Mouse (Mus musculus): ENCODE results near the gene Olfr432.
"Not testable (repeated sequence)": the region's sequence is repeated elsewhere in the genome, so short reads cannot be mapped to it uniquely, and the experiment has no call there.

The Olfr432 gene

GRCm38 (mm10) chr1:174048893-174049292 is at the start of gene Olfr432:
TSS of gene Olfr432 (plus strand) at chr1:174049205.
- DNase-seq = no peak

DNA sequence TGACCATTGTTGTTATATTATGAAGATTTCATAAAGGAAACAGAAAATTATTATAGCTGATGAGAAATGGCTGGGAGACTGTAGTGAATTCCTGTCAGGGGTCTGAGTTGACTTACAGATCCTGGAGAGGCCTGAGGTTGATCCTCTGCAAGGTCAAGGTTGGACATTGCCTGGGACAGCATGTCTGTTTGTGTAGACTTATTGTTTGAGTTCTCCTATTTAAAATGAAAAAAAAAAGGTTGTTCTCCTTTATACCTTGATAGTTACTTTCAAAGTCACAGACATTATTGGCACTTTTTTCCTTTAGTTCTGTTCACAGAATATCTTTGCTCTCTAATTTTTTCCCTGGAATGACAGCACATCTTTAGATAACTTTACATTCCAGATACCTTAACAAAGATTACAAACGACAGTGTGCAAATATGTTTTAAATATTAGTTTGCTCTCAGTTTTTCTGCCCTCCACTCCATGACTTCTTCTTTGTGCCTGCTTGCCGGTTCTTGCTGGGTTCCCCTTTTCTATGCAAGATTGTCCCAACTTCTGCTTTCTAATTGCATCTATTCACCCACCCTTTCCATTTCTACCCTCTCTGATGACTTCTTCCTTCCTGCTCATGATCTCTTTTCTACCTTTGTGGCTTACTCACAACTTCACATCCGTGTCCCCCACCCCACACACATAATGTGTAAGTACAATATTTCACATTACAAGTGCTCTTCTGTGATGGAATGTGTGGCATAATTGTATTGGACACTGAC is 44.5 kb upstream of the Olfr432 start:
- DNase-seq = not testable (repeated sequence)

DNA sequence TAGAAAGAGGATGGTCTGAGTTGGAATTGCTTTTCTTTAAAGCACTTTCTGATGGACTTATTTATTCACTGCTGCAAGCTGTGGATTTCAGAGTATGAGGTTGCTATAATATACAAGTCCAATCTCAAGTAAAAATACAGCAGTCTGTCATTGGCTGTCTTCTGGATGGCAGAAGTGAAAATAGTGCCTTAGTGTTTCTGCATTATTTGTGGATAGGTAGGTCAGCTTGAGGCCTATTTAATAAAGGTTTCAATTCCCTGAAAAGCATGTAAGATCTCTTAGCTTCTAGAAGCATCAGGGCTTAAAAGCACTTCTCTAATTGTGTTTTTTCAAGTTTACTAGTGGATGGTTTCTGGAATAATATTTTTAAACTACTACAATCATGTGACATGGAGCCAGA is 42.0 kb upstream of the Olfr432 start:
- DNase-seq = not testable (repeated sequence)

- peak; percentile 97 for DNase-seq
Measured at GRCm38 (mm10) chr1:174031698-174032097, 17.3 kb upstream of the Olfr432 start, which contains the start of gene Ifi205. TSS of gene Ifi205 (minus strand) at chr1:174031810.

- no peak for DNase-seq
Measured at GRCm38 (mm10) chr1:174035841-174036240, 13.2 kb upstream of the Olfr432 start.

DNA sequence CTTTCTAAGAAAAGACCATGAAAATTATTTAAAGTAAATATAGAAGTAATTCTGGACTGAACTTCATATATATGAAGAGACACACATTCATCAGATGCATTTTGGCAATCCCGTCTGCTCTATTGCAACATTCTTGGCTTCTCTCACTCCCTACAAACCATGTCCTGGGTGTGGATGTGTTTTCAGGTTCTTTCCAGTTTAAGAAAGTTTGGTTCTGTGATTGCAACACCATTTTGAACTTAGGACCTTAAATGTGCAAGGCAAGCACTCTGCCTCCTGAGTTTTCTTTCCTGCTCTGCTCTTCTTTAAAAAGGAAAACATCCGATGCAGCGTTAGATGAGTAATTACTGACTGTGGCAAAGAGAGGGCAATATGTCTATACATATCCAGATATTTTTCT is 10.5 kb upstream of the Olfr432 start:
- peak; percentile 86 for DNase-seq

- DNase-seq = peak; percentile 97
Measured at GRCm38 (mm10) chr1:174040523-174041177, 8.4 kb upstream of the Olfr432 start, which contains the start of gene Olfr433. TSS of gene Olfr433 (plus strand) at chr1:174040705.

- peak; percentile 93 for DNase-seq
Measured at GRCm38 (mm10) chr1:174042091-174042884, 6.7 kb upstream of the Olfr432 start.

GRCm38 (mm10) chr1:174044431-174044830 is 4.6 kb upstream of the Olfr432 start:
- peak; percentile 95 for DNase-seq

GRCm38 (mm10) chr1:174048227-174048626 is 778 bp upstream of the Olfr432 start:
- DNase-seq = not testable (repeated sequence)

DNA sequence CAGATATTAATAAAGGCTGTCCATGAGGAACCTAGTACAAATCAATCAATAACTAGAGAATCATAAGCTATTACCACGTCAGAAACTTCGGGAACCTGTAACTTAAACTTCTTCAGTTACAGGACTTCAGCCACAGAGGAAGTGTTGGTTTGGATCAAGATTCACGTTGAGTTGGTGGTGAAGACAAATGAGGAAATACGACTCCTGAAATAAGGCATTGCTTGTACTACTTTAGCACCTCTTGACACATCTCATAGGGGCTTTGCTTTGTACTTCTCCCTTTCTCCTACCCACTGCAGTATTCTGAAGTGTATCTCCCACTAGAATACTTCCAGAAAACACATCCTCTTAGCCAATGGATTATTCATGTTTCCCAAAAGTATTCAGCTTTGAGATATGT is 352 bp downstream of the Olfr432 start:
- not testable (repeated sequence) for DNase-seq

DNA sequence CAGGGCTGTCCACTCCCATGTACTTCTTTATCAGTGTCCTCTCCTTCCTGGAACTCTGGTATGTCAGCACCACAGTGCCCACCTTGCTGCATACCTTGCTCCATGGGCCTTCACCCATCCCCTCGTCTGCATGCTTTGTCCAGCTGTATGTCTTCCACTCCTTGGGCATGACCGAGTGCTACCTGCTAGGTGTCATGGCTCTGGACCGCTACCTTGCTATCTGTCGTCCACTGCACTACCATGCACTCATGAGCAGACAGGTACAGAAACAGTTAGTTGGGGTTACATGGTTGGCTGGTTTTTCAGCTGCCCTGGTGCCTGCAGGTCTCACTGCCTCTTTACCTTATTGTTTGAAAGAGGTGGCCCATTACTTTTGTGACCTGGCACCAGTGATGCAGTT is 1.5 kb downstream of the Olfr432 start:
- peak; percentile 90 for DNase-seq

DNA sequence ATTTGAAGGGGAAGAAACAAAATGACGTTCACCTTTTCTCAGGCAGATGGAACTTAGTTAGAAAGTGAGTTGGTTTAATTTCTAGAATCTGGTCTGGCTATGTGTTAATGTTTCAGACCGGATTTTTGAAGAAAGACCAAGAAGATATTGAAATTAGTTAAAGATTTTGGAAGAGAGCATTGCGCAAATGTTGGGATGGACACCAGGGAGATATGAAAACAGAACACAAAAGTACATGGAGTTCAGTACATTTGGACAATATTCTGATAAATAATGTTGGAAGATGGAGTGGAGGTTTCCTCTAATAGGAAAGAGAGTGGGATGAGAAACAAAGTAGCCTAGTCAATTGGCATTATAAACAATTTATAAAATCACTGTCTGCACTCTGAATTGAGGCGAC is 2.5 kb downstream of the Olfr432 start:
- no peak for DNase-seq

DNA sequence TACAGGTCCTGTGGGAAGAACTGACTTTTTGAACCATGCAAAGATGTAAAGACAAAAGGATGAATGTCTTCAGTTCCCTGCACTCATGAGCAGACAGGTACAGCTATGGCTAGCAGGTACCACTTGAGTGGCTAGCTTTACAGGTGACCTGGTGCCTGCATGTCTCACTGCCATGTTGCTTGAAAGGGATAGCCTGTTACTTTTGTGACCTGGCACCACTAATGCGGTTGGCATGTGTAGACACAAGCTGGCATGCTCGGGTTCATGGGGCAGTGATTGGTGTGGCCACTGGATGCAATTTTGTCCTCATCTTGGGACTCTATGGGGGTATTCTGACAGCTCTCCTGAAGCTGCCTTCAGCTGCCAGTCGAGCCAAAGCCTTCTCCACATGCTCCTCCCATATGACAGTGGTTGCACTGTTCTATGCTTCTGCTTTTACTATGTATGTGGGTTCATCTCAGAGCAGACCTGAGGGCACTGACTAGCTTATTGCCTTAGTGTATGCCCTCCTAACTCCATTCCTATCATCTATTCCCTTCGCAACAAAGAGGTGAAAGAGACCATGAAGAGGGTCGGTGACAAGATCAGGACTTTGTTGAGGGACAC is 3.0 kb downstream of the Olfr432 start:
- DNase-seq = peak; percentile 90

DNA sequence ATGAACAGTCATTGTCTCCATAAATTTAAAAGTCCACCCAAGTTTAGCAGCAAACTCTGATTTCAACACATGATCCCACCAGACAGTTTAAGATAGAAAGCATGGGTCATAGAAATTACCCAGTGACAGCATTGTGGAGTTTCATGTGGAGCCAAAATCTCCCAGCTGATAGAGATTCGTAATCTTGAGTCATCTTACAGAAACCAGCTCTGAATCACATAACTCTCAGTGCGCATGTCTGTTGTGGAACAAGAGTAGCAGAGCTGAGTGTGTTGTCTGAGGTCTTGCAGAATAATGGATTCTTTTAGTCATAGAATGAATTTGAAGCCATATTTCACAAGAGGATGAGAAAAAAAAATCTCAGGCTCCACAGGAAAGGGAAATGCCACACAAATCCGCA is 4.0 kb downstream of the Olfr432 start:
- DNase-seq = no peak

DNA sequence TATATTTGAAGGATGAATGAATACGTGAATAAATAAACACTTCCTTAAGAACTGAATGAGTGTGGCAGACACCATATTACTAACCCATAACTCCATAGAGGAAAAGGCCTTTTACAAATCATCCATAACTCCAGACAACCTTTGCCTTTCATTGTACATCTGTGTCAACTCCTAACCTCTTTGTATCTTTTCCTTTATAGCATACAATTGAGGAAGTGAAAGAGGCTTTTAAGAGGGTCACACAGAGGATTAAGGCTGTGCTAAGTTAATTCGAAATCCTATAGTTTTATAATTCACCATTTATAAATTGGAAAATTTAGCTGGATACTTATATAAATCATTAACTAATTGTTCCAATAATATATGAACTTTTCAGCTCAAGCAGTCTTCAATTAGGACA is 6.2 kb downstream of the Olfr432 start:
- DNase-seq = no peak

- DNase-seq = no peak
Measured at GRCm38 (mm10) chr1:174066305-174066704, 17.3 kb downstream of the Olfr432 start, which contains the start of gene Olfr430. TSS of gene Olfr430 (plus strand) at chr1:174066605.

- no peak for DNase-seq
Measured at GRCm38 (mm10) chr1:174084031-174084430, 35.0 kb downstream of the Olfr432 start, which contains the start of gene Olfr429. TSS of gene Olfr429 (plus strand) at chr1:174084331.

DNA sequence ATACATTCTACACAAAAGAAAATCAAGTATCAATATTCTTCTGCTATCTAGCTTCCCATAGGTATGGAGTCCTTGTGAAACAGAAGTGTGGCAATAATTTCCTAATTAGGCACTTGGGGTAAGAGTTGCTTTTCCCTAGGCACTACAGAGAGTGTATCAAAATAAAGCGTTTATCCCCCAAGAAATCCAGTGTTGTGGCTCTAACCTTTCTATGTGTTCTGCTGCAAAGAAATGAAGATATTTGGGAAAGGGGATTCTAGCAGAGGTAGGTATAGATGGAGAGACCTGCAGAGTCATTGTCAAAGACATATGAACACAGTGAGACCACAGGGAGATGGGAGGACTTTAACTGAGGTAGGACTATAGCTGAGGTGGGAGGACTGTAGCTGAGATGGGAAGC is 47.6 kb downstream of the Olfr432 start, which contains the start of gene Olfr427:
Gene Olfr427 (plus strand): TSS at position 301 of the 400 bp plus-strand sequence.
- DNase-seq = no peak

GRCm38 (mm10) chr1:174103735-174104134 is 54.7 kb downstream of the Olfr432 start:
- no peak for DNase-seq

Measured in heart, adult 11 months (tissue).